Mouse (Mus musculus): Measurements from ENCODE around the gene Rapgef4. TPM values are rescaled to one million over a fixed set of nuclear protein-coding genes. Genes with fewer than 3 reads are reported as not detected.

Rapgef4 gene
- total RNA-seq, 2 experiments from 2014 or later, result not detected

DNA sequence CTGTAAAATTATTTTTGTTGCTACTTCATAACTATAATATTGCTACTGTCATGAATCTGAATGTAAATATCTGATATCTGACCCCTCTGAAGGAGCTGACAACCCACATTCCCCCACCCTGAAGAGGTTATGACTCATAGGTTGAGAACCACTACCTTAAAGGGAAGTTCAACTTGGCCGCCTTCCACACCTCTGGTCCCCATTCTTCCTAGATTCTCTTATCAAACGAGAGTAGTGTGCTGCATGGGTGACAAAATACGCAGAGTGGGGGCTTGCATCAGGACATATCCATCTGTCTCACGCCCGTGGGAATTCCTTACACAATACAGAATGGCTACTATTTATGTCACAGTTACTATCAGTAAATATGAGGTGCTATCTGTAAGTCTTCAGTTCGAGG is 221.2 kb downstream of the Rapgef4 start:
- 0 out of 2 replicates have a peak, but pooled peaks have one; percentile 34 for ATAC-seq (replicated peaks; ENCODE audit: low FRiP score, low TSS enrichment, poor library complexity, severe bottlenecking)

DNA sequence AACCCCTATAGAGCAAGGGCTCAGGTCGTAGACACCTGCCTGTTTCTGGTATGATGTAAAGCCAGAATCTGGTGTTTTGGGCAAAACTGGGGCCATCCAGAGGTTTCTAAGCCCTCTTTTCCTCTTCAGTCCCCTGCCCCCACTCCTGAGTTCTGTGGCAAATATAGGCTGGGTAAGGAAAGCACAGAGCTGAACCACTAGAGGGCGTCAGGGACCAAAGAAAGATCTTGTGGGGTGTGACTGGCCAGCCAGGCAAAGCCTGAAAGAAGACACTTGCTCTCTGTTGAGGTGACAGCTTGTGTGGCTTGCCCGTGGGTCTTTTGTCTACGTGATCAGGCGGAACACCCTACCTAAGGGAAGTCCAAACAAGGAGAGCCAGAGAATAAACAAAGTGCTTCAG is 222.6 kb downstream of the Rapgef4 start:
- peak; percentile 95 for ATAC-seq (replicated peaks; ENCODE audit: low FRiP score, low TSS enrichment, poor library complexity, severe bottlenecking)

DNA sequence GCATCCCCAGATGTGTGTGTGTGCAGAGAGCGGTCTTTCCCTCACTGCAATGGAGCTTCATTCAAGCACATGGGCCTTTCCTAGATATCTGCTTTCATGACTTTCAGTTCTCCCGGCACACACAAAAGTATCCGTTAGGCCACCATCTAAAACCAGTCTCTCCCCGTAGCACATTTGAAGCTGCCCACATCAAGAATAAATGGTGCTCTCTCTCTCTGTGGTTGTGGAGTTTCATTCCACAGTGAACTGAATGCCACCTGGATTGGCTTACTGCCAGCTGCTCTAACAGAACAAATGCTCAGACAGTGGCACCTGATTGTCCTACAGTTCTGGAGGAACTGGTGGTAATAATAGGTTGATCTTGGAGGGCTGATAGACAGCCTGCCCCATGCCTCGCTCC is 224.8 kb downstream of the Rapgef4 start:
- no peak for ATAC-seq (replicated peaks; ENCODE audit: low FRiP score, low TSS enrichment, poor library complexity, severe bottlenecking)

DNA sequence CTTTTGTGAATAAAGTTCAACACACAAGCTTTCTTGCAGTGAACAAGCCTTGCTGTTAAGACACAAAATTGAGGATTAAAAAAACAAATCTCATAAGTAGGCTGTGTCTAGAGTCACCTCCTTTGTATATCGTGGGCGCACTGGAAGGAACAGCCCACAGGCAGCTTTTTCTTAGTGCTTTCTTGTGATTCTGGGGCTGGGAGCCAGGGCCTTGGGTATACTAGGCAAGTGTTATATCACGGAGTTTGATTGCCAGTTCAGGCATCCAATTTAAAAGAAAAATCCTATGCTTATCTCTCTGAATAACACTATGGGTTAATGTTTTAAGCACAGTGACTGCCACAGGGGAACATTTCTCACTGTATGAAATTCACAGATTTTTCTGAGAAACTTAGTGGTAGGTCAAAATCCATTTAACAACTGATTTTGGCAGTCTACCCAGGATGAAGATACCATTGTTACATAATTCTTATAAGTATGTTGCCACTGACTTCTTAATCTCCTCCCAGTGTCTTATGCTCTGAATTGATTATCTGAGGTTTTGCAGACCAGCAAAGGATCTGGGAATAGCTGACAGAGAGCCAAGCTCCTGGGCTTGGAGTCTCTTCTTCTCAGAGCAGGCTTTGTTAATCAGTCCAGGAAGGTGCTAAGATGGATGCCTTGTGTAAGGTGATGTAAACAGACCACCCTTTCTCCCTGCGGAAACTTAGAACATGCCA is 225.6 kb downstream of the Rapgef4 start:
- ATAC-seq (replicated peaks; ENCODE audit: low FRiP score, low TSS enrichment, poor library complexity, severe bottlenecking), result no peak

DNA sequence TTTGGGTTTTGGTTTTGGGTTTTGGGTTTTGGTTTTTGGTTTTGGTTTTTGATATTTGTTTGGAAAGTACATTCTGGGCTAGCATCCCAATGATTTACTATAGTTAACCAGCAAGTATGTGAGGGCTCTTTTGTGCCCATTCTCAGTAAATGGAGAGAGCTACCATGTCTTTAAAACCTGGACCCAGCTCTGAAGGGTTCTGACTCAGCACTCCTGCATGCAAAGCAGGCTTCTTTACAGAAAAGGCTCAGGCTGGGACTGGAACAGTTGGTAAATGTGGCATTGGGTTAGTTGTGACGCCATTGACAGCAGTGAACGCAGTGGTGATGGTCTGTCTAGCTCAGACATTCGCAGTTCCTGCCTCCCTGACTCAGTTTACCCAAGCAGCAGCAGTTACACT is 236.3 kb downstream of the Rapgef4 start:
- ATAC-seq (replicated peaks; ENCODE audit: low FRiP score, low TSS enrichment, poor library complexity, severe bottlenecking), result no peak

DNA sequence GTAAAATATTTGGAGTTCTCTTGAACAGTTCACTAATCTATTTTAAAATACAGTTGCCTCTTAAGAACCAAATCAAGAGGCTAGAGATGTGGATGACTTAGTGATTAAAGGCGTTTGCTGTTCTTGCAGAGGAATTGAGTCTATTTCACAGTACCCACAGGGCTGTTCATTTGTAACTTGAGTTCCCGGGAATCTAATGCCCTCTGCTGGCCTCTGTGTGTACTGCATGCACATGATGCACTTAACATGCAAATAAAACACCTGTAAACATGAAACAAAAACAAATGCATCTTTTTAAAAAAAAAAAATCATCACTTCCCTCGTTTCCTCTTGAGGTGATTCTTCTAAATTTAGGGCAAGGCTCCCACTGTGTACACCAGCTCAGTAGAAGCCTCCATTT is 238.9 kb downstream of the Rapgef4 start:
- no peak for ATAC-seq (replicated peaks; ENCODE audit: low FRiP score, low TSS enrichment, poor library complexity, severe bottlenecking)

DNA sequence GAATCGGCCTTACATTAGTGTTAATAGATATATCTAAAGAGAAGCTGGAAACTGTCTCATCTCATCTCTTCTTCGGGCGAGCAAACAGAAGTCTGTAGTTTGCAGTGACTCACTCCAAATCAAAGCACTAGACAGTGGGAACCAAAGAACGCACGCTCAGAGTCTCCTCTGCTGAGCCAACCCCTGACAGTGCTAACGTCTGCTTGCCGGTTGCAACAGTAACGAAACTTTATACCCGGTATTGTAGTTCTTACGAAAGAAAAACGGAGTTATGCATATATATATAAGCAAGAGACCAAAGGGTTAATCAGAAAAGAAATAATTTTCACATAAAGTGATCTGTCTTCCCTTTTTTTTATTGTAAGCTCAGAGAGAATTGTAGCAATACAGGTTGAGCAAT is 240.2 kb downstream of the Rapgef4 start:
- no peak for ATAC-seq (replicated peaks; ENCODE audit: low FRiP score, low TSS enrichment, poor library complexity, severe bottlenecking)

DNA sequence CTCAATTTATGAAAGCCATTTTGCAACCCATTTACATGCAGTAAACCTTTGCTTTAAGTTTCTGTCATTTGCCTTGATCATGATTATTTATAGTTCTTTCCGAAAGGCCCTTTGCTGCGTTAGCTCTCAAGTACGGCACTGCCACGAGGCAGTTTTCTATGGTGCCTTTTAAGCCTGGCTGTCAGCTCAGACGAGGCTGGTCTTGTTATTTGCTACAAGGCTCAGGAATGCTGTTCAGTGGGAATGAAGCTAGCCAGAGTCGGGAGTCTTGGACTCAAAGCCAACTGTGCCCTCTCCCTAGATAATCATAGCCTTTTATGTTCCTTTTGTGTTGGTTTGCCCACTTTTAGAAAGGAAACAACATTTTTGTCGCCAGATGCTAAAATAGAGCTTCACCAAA is 240.7 kb downstream of the Rapgef4 start:
- ATAC-seq (replicated peaks; ENCODE audit: low FRiP score, low TSS enrichment, poor library complexity, severe bottlenecking), result no peak

DNA sequence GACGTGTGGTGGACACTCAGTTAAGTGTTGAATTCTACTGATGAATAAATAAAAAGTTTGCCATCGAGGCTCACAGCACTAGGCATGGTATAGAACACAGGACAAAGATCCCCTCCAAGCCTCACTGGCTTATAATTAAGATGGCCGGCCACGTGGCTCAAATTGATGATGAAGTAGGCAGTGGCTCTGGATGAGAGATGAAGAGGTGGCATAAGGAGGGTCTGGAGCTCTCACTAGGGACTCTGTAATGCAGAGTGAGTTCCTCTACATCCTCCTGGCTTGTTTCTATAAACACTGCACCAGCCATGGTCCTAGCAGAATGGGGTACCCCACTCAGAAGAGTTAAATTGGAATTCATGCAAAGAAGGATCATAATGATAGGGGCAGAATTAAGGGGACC is 241.2 kb downstream of the Rapgef4 start:
- no peak for ATAC-seq (replicated peaks; ENCODE audit: low FRiP score, low TSS enrichment, poor library complexity, severe bottlenecking)

DNA sequence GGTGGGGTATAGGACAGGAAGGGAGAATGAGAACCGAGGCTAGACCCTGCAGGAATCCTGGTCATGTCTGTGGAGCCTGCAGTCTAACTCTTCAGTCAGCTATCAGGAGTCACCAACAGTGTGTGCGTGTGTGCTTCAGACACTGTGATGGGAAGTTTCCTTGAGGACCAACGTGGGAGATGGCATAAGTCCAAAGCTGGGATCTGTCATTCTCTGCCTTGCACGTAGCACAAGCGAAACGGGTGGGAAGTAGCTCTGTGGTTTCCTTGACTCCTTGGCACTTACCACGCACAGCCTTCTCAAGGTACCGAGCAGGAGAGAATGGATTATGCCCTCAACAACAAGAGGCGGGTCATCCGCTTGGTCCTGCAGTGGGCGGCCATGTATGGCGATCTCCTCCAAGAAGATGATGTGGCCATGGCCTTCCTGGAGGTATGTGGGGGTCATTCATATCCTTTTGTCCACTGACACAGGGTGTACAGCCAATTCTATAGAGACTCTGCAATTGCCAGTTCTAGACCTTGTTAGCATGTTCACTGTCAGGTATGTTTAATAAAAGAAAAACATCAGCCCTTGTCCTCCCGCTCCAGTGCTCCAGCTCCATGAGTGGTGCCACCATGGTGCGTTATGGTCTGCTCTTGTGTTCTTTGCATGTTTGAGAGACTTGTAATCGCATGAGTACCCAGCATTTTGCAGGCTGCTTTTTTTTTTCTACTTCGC is 241.9 kb downstream of the Rapgef4 start:
- ATAC-seq (replicated peaks; ENCODE audit: low FRiP score, low TSS enrichment, poor library complexity, severe bottlenecking), result no peak

DNA sequence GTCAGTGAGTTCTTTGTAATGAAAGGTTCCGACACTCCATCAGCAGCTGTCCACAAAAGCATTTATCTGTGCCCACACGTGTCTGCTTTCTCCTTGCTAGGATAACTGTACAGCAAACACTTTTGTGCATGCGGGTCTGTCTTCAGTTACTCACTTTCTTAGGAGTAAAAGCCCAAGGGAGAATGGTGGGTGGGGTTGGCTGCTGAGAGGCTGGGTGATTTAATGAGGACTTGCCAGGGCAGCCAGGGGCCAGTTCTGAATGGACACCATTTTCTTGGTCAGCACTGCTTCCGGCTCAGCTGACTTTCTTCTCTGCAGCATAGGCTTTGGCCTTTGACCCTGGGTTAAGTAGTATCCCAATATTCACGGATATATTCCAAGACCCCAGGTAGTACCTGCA is 242.4 kb downstream of the Rapgef4 start:
- ATAC-seq (replicated peaks; ENCODE audit: low FRiP score, low TSS enrichment, poor library complexity, severe bottlenecking), result no peak

DNA sequence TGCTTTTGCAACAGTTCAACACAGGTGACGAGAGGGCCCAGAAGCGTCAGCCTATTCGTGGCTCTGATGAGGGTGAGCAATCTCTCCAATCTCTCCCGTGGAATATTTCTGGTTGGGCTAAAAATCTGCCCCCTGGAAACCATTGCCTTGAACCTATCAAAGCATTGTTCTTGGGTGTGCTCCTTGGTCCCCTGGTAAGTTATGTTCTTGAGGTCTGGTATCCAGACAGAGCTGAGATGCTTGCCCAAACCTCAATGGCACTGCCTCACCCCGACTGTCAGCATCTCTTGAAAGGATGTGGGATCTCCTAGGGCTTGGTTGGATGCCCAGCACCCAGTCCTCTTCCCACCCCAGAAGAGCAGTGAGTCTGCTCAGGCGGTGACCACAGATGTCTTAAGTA is 245.0 kb downstream of the Rapgef4 start:
- no peak for ATAC-seq (replicated peaks; ENCODE audit: low FRiP score, low TSS enrichment, poor library complexity, severe bottlenecking)

DNA sequence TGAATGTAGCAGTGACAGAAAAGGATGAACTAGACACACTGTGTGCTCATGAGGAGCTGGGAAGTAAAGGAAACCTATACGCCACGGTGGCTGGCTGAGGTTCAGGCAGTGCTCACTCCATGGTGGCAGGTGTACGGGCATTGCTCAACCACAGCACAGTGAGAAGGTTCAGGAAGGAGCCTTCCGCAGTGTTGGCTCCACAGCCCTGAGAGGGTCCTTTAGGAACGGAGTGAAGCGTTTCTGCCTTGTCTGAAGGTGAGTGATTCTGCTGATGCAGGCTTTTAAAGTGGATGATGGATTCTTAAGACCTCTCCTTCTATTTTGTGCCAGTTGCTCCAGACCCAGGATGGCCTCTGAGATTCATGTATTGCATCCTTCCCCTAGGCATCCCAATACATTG is 246.4 kb downstream of the Rapgef4 start:
- no peak for ATAC-seq (replicated peaks; ENCODE audit: low FRiP score, low TSS enrichment, poor library complexity, severe bottlenecking)

DNA sequence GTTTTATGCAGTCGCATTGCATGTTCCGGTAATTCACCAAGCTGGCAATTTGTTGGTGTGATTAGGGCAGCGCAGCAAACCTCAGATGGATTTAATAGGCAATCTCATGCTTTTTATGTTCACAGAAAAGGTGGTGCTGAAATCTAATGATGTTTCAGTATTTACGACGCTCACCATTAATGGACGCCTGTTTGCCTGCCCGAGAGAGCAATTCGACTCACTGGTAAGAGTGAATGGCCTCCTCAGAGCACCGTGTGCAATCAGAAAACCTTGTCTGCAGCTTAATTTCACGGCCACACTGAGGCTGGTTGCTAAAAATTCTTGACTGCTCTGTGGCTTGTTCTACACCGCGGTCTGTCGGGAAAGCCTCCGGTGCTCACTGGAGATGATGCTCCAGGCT is 247.8 kb downstream of the Rapgef4 start:
- ATAC-seq (replicated peaks; ENCODE audit: low FRiP score, low TSS enrichment, poor library complexity, severe bottlenecking), result no peak

DNA sequence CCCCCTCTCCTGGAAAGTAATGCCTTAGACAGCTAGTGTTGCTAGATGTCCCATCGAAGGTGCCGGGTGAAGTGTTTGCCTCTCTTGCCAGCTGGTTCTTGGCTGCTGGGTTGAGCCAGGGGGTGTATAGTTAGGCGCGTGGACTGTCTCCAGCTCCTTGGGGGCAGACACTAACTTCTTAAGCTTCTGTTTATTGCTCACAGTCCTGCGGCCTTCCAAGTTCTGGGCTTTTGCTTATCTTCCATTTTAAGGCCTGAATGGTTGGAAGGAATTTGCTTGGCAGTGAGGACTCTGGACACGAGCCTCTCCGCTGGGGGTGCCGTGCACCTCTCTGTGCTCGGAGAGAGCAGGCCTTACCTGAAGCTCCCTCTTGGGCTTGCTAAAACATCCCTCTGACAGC is 249.5 kb downstream of the Rapgef4 start:
- ATAC-seq (replicated peaks; ENCODE audit: low FRiP score, low TSS enrichment, poor library complexity, severe bottlenecking), result no peak

DNA sequence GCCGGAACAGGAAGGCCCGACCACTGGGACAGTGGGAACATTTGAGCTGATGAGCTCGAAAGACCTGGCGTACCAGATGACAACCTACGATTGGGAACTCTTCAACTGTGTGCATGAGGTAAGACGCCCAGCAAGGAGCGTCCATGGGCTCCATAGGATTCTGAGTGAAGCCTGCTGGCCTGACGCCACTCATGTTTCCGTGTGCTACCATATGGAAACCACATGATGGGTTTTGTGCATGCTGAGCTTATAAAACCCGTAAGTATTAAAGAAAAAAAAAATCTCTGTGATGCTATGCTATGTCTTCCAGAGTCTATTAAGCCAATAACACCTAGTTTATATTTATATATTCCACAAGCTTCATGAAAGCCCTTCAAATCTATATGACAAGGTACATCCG is 253.0 kb downstream of the Rapgef4 start:
- ATAC-seq (replicated peaks; ENCODE audit: low FRiP score, low TSS enrichment, poor library complexity, severe bottlenecking), result no peak

DNA sequence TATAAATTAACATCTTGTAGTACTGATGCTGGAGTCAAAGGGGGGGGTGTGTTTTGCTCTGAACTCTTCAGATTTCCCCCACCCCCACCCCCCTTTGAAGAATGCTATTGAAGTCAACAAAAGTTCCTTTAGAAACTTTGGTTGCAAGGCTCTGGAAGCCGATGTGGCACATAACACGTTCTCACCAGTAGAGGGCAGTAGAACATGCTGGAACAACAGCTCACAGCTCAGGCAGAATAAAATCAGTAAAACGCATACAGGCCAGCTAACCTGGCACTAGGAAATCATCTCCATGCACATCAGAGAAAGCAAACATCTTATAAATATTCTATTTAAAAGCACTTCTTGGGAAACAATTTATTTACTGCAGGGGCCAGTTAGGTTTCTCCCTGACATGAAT is 253.9 kb downstream of the Rapgef4 start:
- peak; percentile 79 for ATAC-seq (replicated peaks; ENCODE audit: low FRiP score, low TSS enrichment, poor library complexity, severe bottlenecking)

DNA sequence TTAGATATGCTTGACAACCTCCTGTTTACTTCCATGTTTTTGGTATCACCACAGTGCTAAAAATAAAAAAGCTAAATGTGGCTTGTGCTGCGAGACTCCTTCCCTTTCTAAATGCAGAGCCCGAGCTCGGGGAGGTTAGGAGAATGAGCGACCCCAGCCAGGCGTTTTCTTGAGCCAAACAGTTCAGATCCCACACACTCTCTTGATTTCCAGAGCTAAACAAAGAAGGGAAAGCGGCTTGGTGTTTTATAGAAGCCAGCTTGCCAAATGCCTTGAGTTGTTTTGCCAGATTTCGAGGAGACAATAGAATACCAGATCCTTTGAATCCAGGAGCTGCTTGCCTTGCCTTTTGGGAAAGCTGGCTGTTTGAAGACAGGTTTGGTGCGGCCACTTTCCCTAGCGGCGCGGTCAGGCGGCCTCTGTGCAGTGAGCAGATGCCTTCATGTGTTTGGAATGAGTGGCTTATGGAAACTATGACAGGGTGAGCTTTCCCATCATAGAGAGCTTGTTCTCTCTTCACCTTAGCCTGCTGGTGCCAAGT is 254.4 kb downstream of the Rapgef4 start:
- ATAC-seq (replicated peaks; ENCODE audit: low FRiP score, low TSS enrichment, poor library complexity, severe bottlenecking), result no peak

DNA sequence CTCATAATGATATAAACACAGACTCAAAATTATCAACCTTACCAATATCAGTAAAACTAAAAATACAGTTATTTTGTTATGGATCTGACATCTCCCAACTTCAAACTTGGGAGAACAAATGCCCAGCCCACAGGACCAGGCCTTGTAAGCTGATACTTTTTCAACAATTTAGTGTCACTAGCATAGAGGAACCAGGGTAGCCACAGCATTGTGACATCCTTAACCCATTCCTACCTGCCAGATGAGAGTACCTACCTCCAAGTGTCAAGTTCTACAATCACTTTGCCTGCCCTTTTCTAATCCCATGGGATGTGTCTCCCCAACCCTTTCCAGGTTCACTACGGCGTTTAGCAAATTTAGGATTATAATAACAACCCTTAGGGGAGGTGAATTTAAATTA is 257.4 kb downstream of the Rapgef4 start:
- no peak for ATAC-seq (replicated peaks; ENCODE audit: low FRiP score, low TSS enrichment, poor library complexity, severe bottlenecking)

DNA sequence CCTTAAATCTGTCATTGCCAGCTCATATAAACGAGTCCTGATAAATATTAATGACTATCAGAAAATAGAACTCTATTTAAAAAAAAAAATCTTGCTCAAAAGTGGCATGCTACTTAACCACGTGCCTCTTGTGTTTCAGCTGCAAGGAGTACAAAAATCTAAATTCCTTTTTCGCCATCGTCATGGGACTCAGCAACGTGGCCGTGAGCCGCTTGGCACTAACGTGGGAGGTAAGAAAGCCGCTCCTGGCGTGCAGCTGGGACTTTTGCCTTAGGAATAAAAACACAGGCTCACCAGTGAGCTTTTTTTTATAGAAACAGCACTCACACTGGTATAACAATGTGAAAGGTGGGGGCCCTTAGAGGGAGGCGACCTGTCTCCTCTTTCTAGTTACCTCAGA is 257.9 kb downstream of the Rapgef4 start:
- no peak for ATAC-seq (replicated peaks; ENCODE audit: low FRiP score, low TSS enrichment, poor library complexity, severe bottlenecking)

DNA sequence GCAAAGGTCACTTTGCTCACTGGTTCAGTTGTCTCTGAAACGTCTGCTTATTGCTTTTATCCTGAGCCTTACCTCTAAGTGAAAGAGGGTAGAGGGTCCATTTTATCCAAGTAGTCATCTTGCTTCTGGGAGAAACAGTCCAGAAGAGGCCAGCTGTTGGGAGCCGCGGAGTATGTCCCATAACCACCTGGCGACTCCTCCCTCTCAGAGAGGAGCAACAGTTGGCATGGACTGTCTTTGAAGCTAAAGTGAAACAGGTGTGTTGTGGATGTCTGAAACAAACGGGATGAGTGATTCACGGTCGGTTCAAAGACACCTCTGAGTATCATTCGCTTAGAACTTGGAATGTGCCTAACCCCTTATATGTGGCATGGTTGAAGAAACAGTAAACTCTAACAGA is 258.4 kb downstream of the Rapgef4 start:
- ATAC-seq (replicated peaks; ENCODE audit: low FRiP score, low TSS enrichment, poor library complexity, severe bottlenecking), result no peak

Data from megakaryocyte-erythroid progenitor cell, adult 5-6 weeks (primary cell).